ENCODE assay signal across 26 mouse cellular contexts in the genomic region with DNA sequence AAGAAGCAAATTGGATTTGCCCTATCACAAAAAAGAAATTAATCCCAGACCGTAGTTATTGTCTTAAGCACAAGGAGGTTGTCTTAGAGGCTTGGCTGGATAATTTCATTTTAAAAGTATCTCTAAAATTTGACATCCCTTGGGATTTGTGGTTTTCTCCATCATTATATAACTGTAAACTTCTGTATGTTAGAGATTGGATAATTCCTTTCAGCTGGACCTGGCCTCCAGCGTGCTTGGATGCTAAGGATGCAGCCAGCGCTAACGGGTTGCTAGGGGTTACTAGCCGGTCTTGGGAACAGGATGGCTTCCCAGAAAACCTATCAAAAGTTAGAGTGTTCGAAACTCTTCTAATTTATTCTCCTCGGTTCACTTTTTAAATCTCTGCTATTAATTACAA. TPM values are rescaled to one million over a fixed set of nuclear protein-coding genes. Genes with fewer than 3 reads are reported as not detected.
DNase-seq lines count a peak whose midpoint lies in the region; ATAC-seq lines count a peak whose summit lies in the region.
"Had no signal": no experiment of that assay in that cellular context is flagged by ENCODE, and none has a peak within 500 bp of the region (broad histone marks: within the 10 kb centered on the region; RNA-seq: fewer than 3 reads in every experiment).

No protein-coding gene starts in this region.

- H3K27me3 ChIP-seq in hindbrain, embryonic 14.5 days (ENCODE audit: control insufficient read depth, insufficient read depth, low read length): no peaks in the 10 kb centered on the region
- H3K27me3 ChIP-seq in hindbrain, embryonic 16.5 days (replicated peaks; ENCODE audit: control insufficient read depth, insufficient read depth, low read length): 0 out of 2 replicates have a peak, but pooled peaks cover 2% of the 10 kb centered on the region
- no peaks in the 10 kb centered on the region; the same call in 1 of the 2 replicates for H3K27me3 ChIP-seq in embryonic facial prominence, embryonic 14.5 days (replicated peaks; ENCODE audit: control insufficient read depth, insufficient read depth, low read length)

- H3K4me2 ChIP-seq in hindbrain, embryonic 14.5 days (replicated peaks): no peak overlapping the region; the same call in 1 of the 2 replicates
- no peak overlapping the region for H3K4me2 ChIP-seq in hindbrain, embryonic 16.5 days (ENCODE audit: low read length)
- no peak overlapping the region for H3K4me2 ChIP-seq in embryonic facial prominence, embryonic 14.5 days (ENCODE audit: low read depth, low read length)
- H3K4me2 ChIP-seq: forebrain, embryonic 13.5 days; heart, embryonic 15.5 days; liver, embryonic 15.5 days; lung, embryonic 15.5 days; stomach, embryonic 15.5 days had no signal

- 56% methylated on average over 7 of the region's 7 CpGs for WGBS in hindbrain, embryonic 14.5 days
- 59% methylated on average over 7 of the region's 7 CpGs for WGBS in hindbrain, embryonic 16.5 days
- 32% methylated on average over 7 of the region's 7 CpGs for WGBS in embryonic facial prominence, embryonic 14.5 days

- no peak overlapping the region for H3K9ac ChIP-seq in hindbrain, embryonic 14.5 days
- H3K9ac ChIP-seq in hindbrain, embryonic 16.5 days (ENCODE audit: low read depth, low read length): no peak overlapping the region
- no peak overlapping the region for H3K9ac ChIP-seq in embryonic facial prominence, embryonic 14.5 days (ENCODE audit: low read depth, low read length)
- H3K9ac ChIP-seq: forebrain, embryonic 13.5 days; heart, embryonic 15.5 days; liver, embryonic 15.5 days; lung, embryonic 15.5 days; stomach, embryonic 15.5 days had no signal

- 0 out of 2 replicates have a peak, but pooled peaks cover 12% of the 10 kb centered on the region for H3K36me3 ChIP-seq in hindbrain, embryonic 14.5 days (replicated peaks; ENCODE audit: control insufficient read depth, insufficient read depth)
- no peaks in the 10 kb centered on the region for H3K36me3 ChIP-seq in hindbrain, embryonic 16.5 days (ENCODE audit: control insufficient read depth, insufficient read depth, low read length)
- no peaks in the 10 kb centered on the region for H3K36me3 ChIP-seq in embryonic facial prominence, embryonic 14.5 days (ENCODE audit: control insufficient read depth, insufficient read depth, low read length)
- H3K36me3 ChIP-seq: G1E; heart, embryonic 10.5 days; heart, embryonic 15.5 days; liver, embryonic 15.5 days; lung, embryonic 15.5 days; stomach, embryonic 15.5 days had no signal

- H3K9me3 ChIP-seq in hindbrain, embryonic 14.5 days (ENCODE audit: control insufficient read depth, low read length): no peaks in the 10 kb centered on the region
- no peaks in the 10 kb centered on the region for H3K9me3 ChIP-seq in hindbrain, embryonic 16.5 days (ENCODE audit: control insufficient read depth, low read length)
- no peaks in the 10 kb centered on the region for H3K9me3 ChIP-seq in embryonic facial prominence, embryonic 14.5 days (ENCODE audit: control insufficient read depth, low read length)
- H3K9me3 ChIP-seq: forebrain, embryonic 13.5 days; heart, embryonic 10.5 days; heart, embryonic 15.5 days; liver, embryonic 15.5 days; lung, embryonic 15.5 days; stomach, embryonic 15.5 days had no signal

- no peak overlapping the region for H3K4me3 ChIP-seq in hindbrain, embryonic 14.5 days (replicated peaks; ENCODE audit: low read length)
- no peak overlapping the region for H3K4me3 ChIP-seq in hindbrain, embryonic 16.5 days (ENCODE audit: low read length)
- H3K4me3 ChIP-seq in embryonic facial prominence, embryonic 14.5 days (ENCODE audit: low read depth, low read length): no peak overlapping the region
- H3K4me3 ChIP-seq: forebrain, embryonic 13.5 days; heart, embryonic 10.5 days; heart, embryonic 15.5 days; liver, embryonic 15.5 days; lung, embryonic 15.5 days; stomach, embryonic 15.5 days had no signal

- peaks cover 60% of the 10 kb centered on the region for H3K4me1 ChIP-seq in hindbrain, embryonic 14.5 days (replicated peaks; ENCODE audit: control insufficient read depth, insufficient read depth, low read length)
- H3K4me1 ChIP-seq in hindbrain, embryonic 16.5 days (ENCODE audit: control insufficient read depth, insufficient read depth, low read depth, low read length): peaks cover 7% of the 10 kb centered on the region
- peaks cover 29% of the 10 kb centered on the region for H3K4me1 ChIP-seq in embryonic facial prominence, embryonic 14.5 days (ENCODE audit: control insufficient read depth, insufficient read depth, low read length)
- H3K4me1 ChIP-seq: forebrain, embryonic 13.5 days; liver, embryonic 15.5 days; lung, embryonic 15.5 days; stomach, embryonic 15.5 days had no signal

- DNase-seq in embryo, embryonic 10.5 days (ENCODE audit: low spot score): peak; percentile 47
- no peak for DNase-seq in embryo, embryonic 9.5 days (ENCODE audit: extremely low spot score)
- no peak for DNase-seq in hindbrain, embryonic 14.5 days (ENCODE audit: low spot score)
- peak; percentile 52 for DNase-seq in 3T3-L1 (ENCODE audit: low read depth, low spot score)
- DNase-seq in embryonic facial prominence, embryonic 14.5 days (ENCODE audit: low spot score): peak; percentile 89
- DNase-seq in lung, postnatal 14 days: no peak
- DNase-seq in cerebellum, adult 11-12 months: no peak
- DNase-seq: adrenal gland, postnatal 14 days; cerebellum, adult 11 months; cerebellum, postnatal 14 days; gastrocnemius, postnatal 10 days; heart, postnatal 36 days; kidney, adult 11 months; kidney, postnatal 14 days; lung, postnatal 36 days; right cerebral cortex, postnatal 25 days had no signal

- H3K27ac ChIP-seq in hindbrain, embryonic 14.5 days: peak overlapping the region; percentile 40
- H3K27ac ChIP-seq in hindbrain, embryonic 16.5 days (ENCODE audit: low read depth, low read length): no peak overlapping the region
- no peak overlapping the region; the same call in 1 of the 2 replicates for H3K27ac ChIP-seq in embryonic facial prominence, embryonic 14.5 days (replicated peaks; ENCODE audit: low read depth, low read length)
- H3K27ac ChIP-seq: forebrain, embryonic 13.5 days; heart, embryonic 10.5 days; heart, embryonic 15.5 days; liver, embryonic 15.5 days; lung, embryonic 15.5 days; stomach, embryonic 15.5 days had no signal

- no peak for ATAC-seq in hindbrain, embryonic 14.5 days (ENCODE audit: low FRiP score)
- ATAC-seq in hindbrain, embryonic 16.5 days: no peak
- ATAC-seq in embryonic facial prominence, embryonic 14.5 days (ENCODE audit: low read depth): no peak
- ATAC-seq: forebrain, embryonic 13.5 days; inflammation-experienced regulatory T-cells, adult 6 months had no signal

RNA-seq across cellular contexts. Expression of a gene that starts 19.8 kb away (rescaled TPM):
- 26.9 and 32.8 TPM in 2 replicates for polyA plus RNA-seq in hindbrain, embryonic 14.5 days (2014; fragmentation: Nextera tagmentation; extraction: Ambion mirVana)
- 10.3 and 10.7 TPM in 2 replicates for polyA plus RNA-seq in hindbrain, embryonic 16.5 days (2015; fragmentation: Nextera tagmentation; extraction: Ambion mirVana)
- 7.4 and 9.1 TPM in 2 replicates for polyA plus RNA-seq in embryonic facial prominence, embryonic 14.5 days (2014; fragmentation: Nextera tagmentation; extraction: Ambion mirVana)
- polyA plus RNA-seq: G1E; inflammation-experienced regulatory T-cells, adult 6 months; liver, adult 2 months had no signal

Comparison
In these comparisons a context has a peak if more than half of its experiments do, and no peak if none do; other contexts are left out.
1. DNase-seq: peak in embryo, embryonic 10.5 days (single experiment), 3T3-L1 (single experiment) and embryonic facial prominence, embryonic 14.5 days (single experiment); none in embryo, embryonic 9.5 days (single experiment), hindbrain, embryonic 14.5 days (single experiment), lung, postnatal 14 days (single experiment) and cerebellum, adult 11-12 months (single experiment).